Mouse (Mus musculus) forebrain, embryonic 16.5 days (tissue): ENCODE results near the gene Lrrc4. TPM values are rescaled to one million over a fixed set of nuclear protein-coding genes. Genes with fewer than 3 reads are reported as not detected.

Experiments
- ATAC-seq: fragments of 200-750 bp; cut with Nextera tagmentation; 2 replicates; pipeline ENCODE4 v1.8.0; 2017; ENCODE audit warnings: mild to moderate bottlenecking, moderate library complexity
- H3K27ac ChIP-seq: fragments of 300-500 bp; sonication (generic); 2 replicates; pipeline ENCODE4 v1.5.1; 2014; ENCODE audit warnings: low read length, control low read depth
- H3K27me3 ChIP-seq: fragments of 300-500 bp; sonication (generic); replicated peaks from 2 replicates; pipeline ENCODE4 v1.6.1; 2014; ENCODE audit warnings: low read length; ENCODE audit not compliant: control insufficient read depth, insufficient read depth
- H3K36me3 ChIP-seq: fragments of 300-500 bp; sonication (generic); 2 replicates; pipeline ENCODE4 v1.6.1; 2014; ENCODE audit not compliant: control insufficient read depth, insufficient read depth
- H3K4me1 ChIP-seq: fragments of 300-500 bp; sonication (generic); replicated peaks from 2 replicates; pipeline ENCODE4 v1.6.1; 2014; ENCODE audit warnings: low read length; ENCODE audit not compliant: control insufficient read depth, insufficient read depth
- H3K4me2 ChIP-seq: fragments of 300-500 bp; sonication (generic); 2 replicates; pipeline ENCODE4 v1.6.1; 2014; ENCODE audit warnings: mild to moderate bottlenecking, low read length, control low read depth
- H3K4me3 ChIP-seq: fragments of 300-500 bp; sonication (generic); replicated peaks from 2 replicates; pipeline ENCODE4 v1.5.1; 2014; ENCODE audit warnings: mild to moderate bottlenecking, low read length, control low read depth
- H3K9ac ChIP-seq: fragments of 300-500 bp; sonication (generic); replicated peaks from 2 replicates; pipeline ENCODE4 v1.6.1; 2014; ENCODE audit warnings: low read depth, low read length, control low read depth
- H3K9me3 ChIP-seq: fragments of 300-500 bp; sonication (generic); 2 replicates; pipeline ENCODE4 v1.6.1; 2016; ENCODE audit warnings: low read length; ENCODE audit not compliant: control insufficient read depth
- WGBS: fragments of 180-500 bp; shearing (Covaris S2); extraction: QIAGEN DNeasy Blood & Tissue Kit; methylation state at CpG from one replicate; pipeline ENCODE4 v1.1.7; 2014; 5-methylcytosine and 5-hydroxymethylcytosine counted together
- polyA plus RNA-seq: library from polyadenylated mRNA; unstranded; fragments of >200 nt; fragmentation: Nextera tagmentation; extraction: Ambion mirVana; gene quantifications from 2 replicates; pipeline ENCODE4 v1.2.1, GENCODE M21; 2015

The Lrrc4 gene
- polyA plus RNA-seq: 7.4 and 8.4 TPM in 2 replicates

- H3K4me3 ChIP-seq: peak within 1 kb of the TSS; percentile 66
- no peaks in the 10 kb centered on the region; the same call in 1 of the 2 replicates for H3K36me3 ChIP-seq
- WGBS: 27% methylated on average over 27 of the region's 27 CpGs
- H3K27ac ChIP-seq: peak within 1 kb of the TSS; percentile 93
- H3K4me2 ChIP-seq: peak within 1 kb of the TSS; percentile 95
- H3K27me3 ChIP-seq: no peaks in the 10 kb centered on the region
- peak within 1 kb of the TSS; percentile 89 for H3K9ac ChIP-seq
- no peaks in the 10 kb centered on the region for H3K9me3 ChIP-seq
- ATAC-seq: no peak
- H3K4me1 ChIP-seq: peaks cover 57% of the 10 kb centered on the region
Measured at GRCm38 (mm10) chr6:28831011-28831853, at the start of gene Lrrc4. Gene Lrrc4 (minus strand): TSS chr6:28831747.

DNA sequence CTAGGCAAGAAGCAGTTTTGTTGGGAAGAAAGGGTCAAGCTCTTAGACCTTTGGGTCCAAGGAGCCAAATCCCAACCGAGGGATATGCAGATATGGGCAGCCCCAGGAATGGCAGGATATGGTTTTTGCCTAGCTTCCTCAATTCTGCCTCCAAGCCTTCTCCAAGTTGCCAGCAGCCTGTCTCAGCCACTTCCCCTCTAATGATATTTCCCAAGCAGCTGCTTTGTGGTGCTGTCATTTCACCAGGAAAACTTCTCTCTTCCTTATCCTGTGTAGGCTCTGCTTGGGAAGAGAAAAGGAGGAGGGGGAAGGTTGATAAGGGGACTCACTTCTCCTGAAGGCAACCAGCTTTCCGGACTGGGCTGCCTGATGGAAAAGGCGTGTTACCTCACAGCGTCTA is 49.4 kb upstream of the Lrrc4 start:
- Histone ChIP-seq H3K36me3 (0 out of 2 replicates have a peak, but pooled peaks cover 2% of the 10 kb centered on the region), H3K27ac (no peak overlapping the region), H3K9me3 (no peaks in the 10 kb centered on the region), H3K9ac (no peak overlapping the region), H3K4me1 (peaks cover 28% of the 10 kb centered on the region), H3K4me2 (no peak overlapping the region), H3K27me3 (no peaks in the 10 kb centered on the region), H3K4me3 (no peak overlapping the region)
- ATAC-seq: no peak
- WGBS: 92% methylated on average over 4 of the region's 4 CpGs

GRCm38 (mm10) chr6:28879315-28879714 is 47.8 kb upstream of the Lrrc4 start:
- Histone ChIP-seq H3K9ac (no peak overlapping the region), H3K36me3 (0 out of 2 replicates have a peak, but pooled peaks cover 2% of the 10 kb centered on the region), H3K27me3 (no peaks in the 10 kb centered on the region), H3K4me2 (no peak overlapping the region), H3K4me3 (no peak overlapping the region), H3K27ac (no peak overlapping the region), H3K4me1 (peaks cover 29% of the 10 kb centered on the region), H3K9me3 (no peaks in the 10 kb centered on the region)
- ATAC-seq: no peak
- 85% methylated on average over 8 of the region's 8 CpGs for WGBS

DNA sequence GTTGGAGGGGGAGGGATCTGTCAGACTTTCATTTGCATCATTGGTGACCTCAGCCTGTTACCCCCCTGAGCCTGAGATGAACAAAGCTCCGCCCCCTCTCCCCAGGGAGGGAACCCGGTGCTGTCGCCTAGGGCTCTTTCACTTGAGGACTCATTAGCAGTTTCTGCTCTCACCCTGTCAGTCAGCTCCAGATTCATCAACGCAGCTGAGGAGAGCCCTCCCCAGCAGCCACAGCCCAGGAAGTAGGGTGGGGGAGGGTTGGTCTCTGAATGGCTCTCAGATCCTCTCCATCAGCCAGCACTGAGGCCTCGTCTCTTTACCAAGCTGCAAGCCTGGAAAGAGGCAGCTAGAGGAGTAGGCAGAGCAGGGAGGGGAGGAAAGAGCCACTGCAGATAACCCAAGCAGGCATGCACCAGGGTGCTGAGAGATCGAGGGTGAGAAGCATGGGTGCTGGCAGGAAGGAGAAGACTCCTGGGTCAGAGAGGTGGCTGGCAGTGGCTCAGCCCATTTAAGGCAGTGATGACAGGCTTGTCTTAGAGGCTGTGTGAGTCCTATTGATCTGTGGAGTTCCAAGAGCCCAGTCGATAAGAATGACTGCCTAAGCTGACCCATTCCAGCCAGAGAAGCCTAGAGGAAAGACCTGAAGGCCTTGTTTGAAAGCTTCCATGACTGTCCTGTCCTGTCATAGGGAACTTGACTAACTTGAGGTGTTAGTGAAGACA is 46.6 kb upstream of the Lrrc4 start:
- peaks cover 32% of the 10 kb centered on the region for H3K4me1 ChIP-seq

DNA sequence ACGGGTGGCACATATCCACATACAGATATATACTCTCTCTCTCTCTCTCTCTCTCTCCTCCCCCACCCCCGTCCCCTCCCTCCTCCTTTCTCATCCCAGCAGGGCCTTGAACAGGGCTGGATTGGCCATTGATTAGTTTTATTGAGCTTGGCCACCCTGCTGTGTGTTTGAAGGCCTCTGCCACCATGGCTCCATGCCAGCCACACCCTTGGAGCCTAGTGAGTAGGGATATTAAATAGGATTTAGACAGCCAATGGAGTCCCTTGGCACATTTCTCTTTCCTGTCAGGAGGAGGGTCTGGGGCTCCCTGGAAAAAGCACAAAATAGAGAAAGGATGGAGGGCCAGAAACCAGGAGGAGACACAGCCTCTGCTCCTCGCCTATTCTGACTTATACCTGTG is 44.9 kb upstream of the Lrrc4 start:
- Histone ChIP-seq H3K9me3 (no peaks in the 10 kb centered on the region), H3K27ac (no peak overlapping the region), H3K4me2 (no peak overlapping the region), H3K27me3 (no peaks in the 10 kb centered on the region), H3K4me3 (no peak overlapping the region), H3K9ac (no peak overlapping the region), H3K36me3 (no peaks in the 10 kb centered on the region), H3K4me1 (peaks cover 41% of the 10 kb centered on the region)
- ATAC-seq: peak; percentile 34; the same call in 1 of the 2 replicates
- 6% methylated on average over 3 of the region's 3 CpGs for WGBS

More for the DNA sequence above, 46.6 kb upstream of the Lrrc4 start:
- peak overlapping the region; percentile 24; the same call in 1 of the 2 replicates for H3K9ac ChIP-seq
- H3K9me3 ChIP-seq: no peaks in the 10 kb centered on the region
- no peak overlapping the region for H3K4me3 ChIP-seq
- 14% methylated on average over 7 of the region's 7 CpGs for WGBS
- H3K27ac ChIP-seq: peak overlapping the region; percentile 35; the same call in 1 of the 2 replicates
- H3K4me2 ChIP-seq: no peak overlapping the region
- no peaks in the 10 kb centered on the region for H3K27me3 ChIP-seq
- peak; percentile 91 for ATAC-seq
- H3K36me3 ChIP-seq: no peaks in the 10 kb centered on the region

- Histone ChIP-seq H3K27me3 (no peaks in the 10 kb centered on the region), H3K27ac (no peak overlapping the region), H3K36me3 (no peaks in the 10 kb centered on the region), H3K4me3 (no peak overlapping the region), H3K4me2 (no peak overlapping the region), H3K4me1 (peaks cover 41% of the 10 kb centered on the region), H3K9ac (no peak overlapping the region), H3K9me3 (no peaks in the 10 kb centered on the region)
- no peak for ATAC-seq
- WGBS: 50% methylated on average over 1 of the region's 1 CpGs
Measured at GRCm38 (mm10) chr6:28875333-28875732, 43.8 kb upstream of the Lrrc4 start.

DNA sequence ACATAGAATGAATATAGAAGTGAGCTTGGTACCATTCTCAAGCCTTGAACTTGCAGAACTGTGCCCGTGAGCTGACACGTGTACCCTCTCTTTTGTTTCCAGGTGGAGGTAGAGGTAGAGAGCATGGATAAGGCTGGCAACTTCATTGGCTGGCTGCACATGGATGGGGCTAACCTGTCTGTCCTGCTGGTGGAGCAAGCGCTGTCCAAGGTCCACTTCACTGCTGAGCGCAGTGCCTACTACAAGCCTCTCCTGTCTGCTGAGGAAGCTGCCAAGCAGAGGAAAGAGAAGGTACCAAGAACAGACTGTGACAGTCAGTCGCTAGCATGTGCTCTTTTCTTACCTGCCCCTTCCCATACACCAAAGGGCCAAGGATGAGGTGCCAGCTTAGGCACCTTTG is 43.2 kb upstream of the Lrrc4 start:
- Histone ChIP-seq H3K4me1 (peaks cover 41% of the 10 kb centered on the region), H3K27me3 (no peaks in the 10 kb centered on the region), H3K27ac (no peak overlapping the region), H3K9ac (no peak overlapping the region), H3K4me3 (no peak overlapping the region), H3K9me3 (no peaks in the 10 kb centered on the region), H3K36me3 (no peaks in the 10 kb centered on the region), H3K4me2 (no peak overlapping the region)
- WGBS: 95% methylated on average over 5 of the region's 5 CpGs
- ATAC-seq: no peak

- Histone ChIP-seq H3K4me2 (no peak overlapping the region), H3K9ac (no peak overlapping the region), H3K27ac (no peak overlapping the region), H3K27me3 (no peaks in the 10 kb centered on the region), H3K36me3 (no peaks in the 10 kb centered on the region), H3K9me3 (no peaks in the 10 kb centered on the region), H3K4me1 (peaks cover 41% of the 10 kb centered on the region), H3K4me3 (no peak overlapping the region)
- WGBS: 69% methylated on average over 11 of the region's 11 CpGs
- no peak for ATAC-seq
Measured at GRCm38 (mm10) chr6:28874053-28874452, 42.5 kb upstream of the Lrrc4 start.

GRCm38 (mm10) chr6:28872421-28872795 is 40.9 kb upstream of the Lrrc4 start:
- Histone ChIP-seq H3K4me1 (peaks cover 31% of the 10 kb centered on the region), H3K9me3 (no peaks in the 10 kb centered on the region), H3K27me3 (no peaks in the 10 kb centered on the region), H3K4me2 (no peak overlapping the region), H3K27ac (no peak overlapping the region), H3K4me3 (no peak overlapping the region), H3K36me3 (no peaks in the 10 kb centered on the region), H3K9ac (no peak overlapping the region)
- WGBS: 80% methylated on average over 3 of the region's 3 CpGs
- no peak for ATAC-seq
